Mouse (Mus musculus) heart, postnatal 0 days (tissue): Measurements from ENCODE around the gene Slbp. TPM values are rescaled to one million over a fixed set of nuclear protein-coding genes. Genes with fewer than 3 reads are reported as not detected.

Experiments used
- ATAC-seq: fragments of 200-750 bp; cut with Nextera tagmentation; 2 replicates; pipeline ENCODE4 v1.8.0; 2017; ENCODE audit warnings: low read depth, moderate number of reproducible peaks, moderate library complexity; ENCODE audit not compliant: insufficient read depth
- DNase-seq: peaks from one replicate; pipeline ENCODE4 v3.0.0-alpha.2; 2016; ENCODE audit warnings: low spot score
- H3K27ac ChIP-seq: fragments of 300-500 bp; sonication (generic); 2 replicates; pipeline ENCODE4 v1.5.1; 2014; ENCODE audit warnings: low read depth, mild to moderate bottlenecking
- H3K27me3 ChIP-seq: fragments of 300-500 bp; sonication (generic); 2 replicates; pipeline ENCODE4 v1.6.1; 2014; ENCODE audit warnings: low read length, mixed read lengths; ENCODE audit not compliant: control insufficient read depth, insufficient read depth
- H3K36me3 ChIP-seq: fragments of 300-500 bp; sonication (generic); replicated peaks from 2 replicates; pipeline ENCODE4 v1.6.1; 2014; ENCODE audit warnings: low read length, mixed read lengths; ENCODE audit not compliant: control insufficient read depth, insufficient read depth
- H3K4me1 ChIP-seq: fragments of 300-500 bp; sonication (generic); 2 replicates; pipeline ENCODE4 v1.6.1; 2014; ENCODE audit warnings: antibody characterized with exemption; ENCODE audit not compliant: control insufficient read depth, insufficient read depth
- H3K4me2 ChIP-seq: fragments of 300-500 bp; sonication (generic); 2 replicates; pipeline ENCODE4 v1.6.1; 2014; ENCODE audit warnings: low read depth, mild to moderate bottlenecking, low read length, moderate library complexity
- H3K4me3 ChIP-seq: fragments of 300-500 bp; sonication (generic); 2 replicates; pipeline ENCODE4 v1.5.1; 2014; ENCODE audit warnings: low read depth, low read length
- H3K9ac ChIP-seq: fragments of 300-500 bp; sonication (generic); replicated peaks from 2 replicates; pipeline ENCODE4 v1.6.1; 2014; ENCODE audit warnings: low read depth, low read length, mixed read lengths
- H3K9me3 ChIP-seq: fragments of 300-500 bp; sonication (generic); replicated peaks from 2 replicates; pipeline ENCODE4 v1.6.1; 2016; ENCODE audit warnings: low read length; ENCODE audit not compliant: control insufficient read depth
- CTCF ChIP-seq: IDR thresholded peaks from 2 replicates; pipeline ENCODE4 v1.5.1; 2016; ENCODE audit warnings: antibody characterized with exemption, control low read depth, low read depth
- EP300 ChIP-seq: IDR thresholded peaks from 2 replicates; pipeline ENCODE4 v1.6.1; 2016; ENCODE audit warnings: antibody characterized with exemption, low read depth
- WGBS: fragments of 180-500 bp; shearing (Covaris S2); extraction: QIAGEN DNeasy Blood & Tissue Kit; methylation state at CpG from one replicate; pipeline ENCODE4 v1.1.7; 2014; 5-methylcytosine and 5-hydroxymethylcytosine counted together
- polyA plus RNA-seq: library from polyadenylated mRNA; unstranded; fragments of >200 nt; fragmentation: Nextera tagmentation; extraction: Ambion mirVana; gene quantifications from 2 replicates; pipeline ENCODE4 v1.2.1, GENCODE M21; 2015
- total RNA-seq: library from RNA; depleted of rRNA; stranded (reverse); fragments of >200 nt; gene quantifications from 2 replicates; pipeline ENCODE4 v1.2.3, GENCODE M21; 2014; ENCODE audit warnings: low replicate concordance; rRNA removed

Slbp gene
- total RNA-seq (27.4 and 90.6 TPM in 2 replicates), polyA plus RNA-seq (65.4 and 65.8 TPM in 2 replicates)

DNA sequence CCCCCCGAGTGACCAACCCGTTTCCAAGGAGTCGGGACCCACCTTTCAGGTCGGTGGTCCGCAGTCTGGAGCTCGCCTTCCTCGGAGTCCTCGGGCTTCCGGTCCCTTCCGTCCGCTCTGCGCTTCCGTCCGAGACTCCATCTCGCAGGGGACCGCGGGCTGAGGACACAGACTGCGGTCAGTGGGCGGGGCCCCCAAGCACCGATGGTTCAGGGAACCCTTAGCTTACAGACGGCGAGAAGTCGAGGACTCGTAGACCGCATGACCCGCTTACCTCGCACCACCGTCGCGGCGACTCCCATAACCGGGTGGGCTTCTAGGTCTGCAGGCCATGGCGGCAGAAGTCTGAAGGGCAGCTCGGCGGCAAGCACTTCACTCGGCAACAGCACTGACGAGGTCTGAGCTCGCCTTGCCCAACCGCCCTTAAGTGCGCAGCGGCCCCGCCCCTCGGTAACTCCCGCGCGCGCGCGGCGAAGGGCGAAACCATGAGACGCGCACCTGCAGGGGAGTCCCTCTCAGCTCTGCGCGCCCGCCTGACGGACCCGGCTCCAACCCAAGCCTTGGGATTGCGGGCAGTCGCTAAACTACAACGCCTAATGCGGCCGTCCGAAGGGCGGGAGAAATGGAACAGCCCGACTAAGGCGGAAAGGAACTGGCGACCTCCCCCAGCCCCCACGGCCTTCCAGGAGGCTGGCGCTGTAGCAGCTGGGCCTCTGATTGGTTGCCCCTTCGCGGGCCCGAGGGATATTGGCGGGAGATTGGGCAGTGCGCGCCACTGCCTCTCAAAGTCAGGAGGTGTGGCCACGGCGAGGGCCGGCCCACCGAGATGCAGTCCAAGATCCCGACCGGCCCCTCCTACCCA, at the start of gene Slbp:
TSS of gene Slbp (minus strand) at position 654 of the 862 bp plus-strand sequence.
- Histone ChIP-seq H3K27me3 (no peaks in the 10 kb centered on the region), H3K4me2 (peak within 1 kb of the TSS; percentile 68), H3K9me3 (no peaks in the 10 kb centered on the region), H3K9ac (peak within 1 kb of the TSS; percentile 54), H3K4me3 (peak within 1 kb of the TSS; percentile 66), H3K36me3 (peaks cover 46% of the 10 kb centered on the region), H3K4me1 (peaks cover 26% of the 10 kb centered on the region), H3K27ac (peak within 1 kb of the TSS; percentile 96)
- WGBS, result 0% methylated on average over 82 of the region's 82 CpGs
- ATAC-seq (peak; percentile 95), DNase-seq (peak; percentile 98)
- no peak for TF ChIP-seq CTCF
- TF ChIP-seq EP300, result peak; percentile 85; the same call in 1 of the 2 replicates

DNA sequence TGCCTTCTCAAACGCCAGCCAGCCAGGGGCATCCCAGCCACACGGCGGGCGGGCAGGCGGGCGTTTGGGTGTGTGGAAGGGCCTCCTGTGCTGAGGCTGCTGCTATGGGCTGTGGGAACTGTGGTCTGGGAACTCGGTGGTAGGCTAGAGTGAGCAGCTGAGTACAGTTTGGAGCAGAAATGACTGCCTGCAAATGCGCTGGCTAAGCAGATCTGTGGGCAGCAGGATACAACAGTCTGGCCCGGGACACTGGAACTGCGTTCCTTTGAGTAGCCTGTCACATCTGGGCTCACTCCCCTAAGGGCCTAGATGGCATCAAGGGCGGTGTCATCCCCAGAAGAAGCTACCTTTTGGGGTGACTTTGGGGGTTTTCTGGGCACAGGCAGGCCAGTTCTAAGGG, 49.5 kb upstream of the Slbp start:
- no peak overlapping the region for H3K27ac ChIP-seq
- H3K4me3 ChIP-seq, result no peak overlapping the region
- H3K27me3 ChIP-seq, result peaks cover 29% of the 10 kb centered on the region; the same call in 1 of the 2 replicates
- 77% methylated on average over 11 of the region's 11 CpGs for whole genome bisulfite sequencing
- no peak overlapping the region for H3K9ac ChIP-seq
- peaks cover 16% of the 10 kb centered on the region; the same call in 1 of the 2 replicates for H3K4me1 ChIP-seq
- no peaks in the 10 kb centered on the region for H3K36me3 ChIP-seq
- no peak for DNase-seq
- no peak for ATAC-seq
- no peak overlapping the region for H3K4me2 ChIP-seq
- no peaks in the 10 kb centered on the region for H3K9me3 ChIP-seq
- TF ChIP-seq CTCF, result no peak
- no peak for TF ChIP-seq EP300

DNA sequence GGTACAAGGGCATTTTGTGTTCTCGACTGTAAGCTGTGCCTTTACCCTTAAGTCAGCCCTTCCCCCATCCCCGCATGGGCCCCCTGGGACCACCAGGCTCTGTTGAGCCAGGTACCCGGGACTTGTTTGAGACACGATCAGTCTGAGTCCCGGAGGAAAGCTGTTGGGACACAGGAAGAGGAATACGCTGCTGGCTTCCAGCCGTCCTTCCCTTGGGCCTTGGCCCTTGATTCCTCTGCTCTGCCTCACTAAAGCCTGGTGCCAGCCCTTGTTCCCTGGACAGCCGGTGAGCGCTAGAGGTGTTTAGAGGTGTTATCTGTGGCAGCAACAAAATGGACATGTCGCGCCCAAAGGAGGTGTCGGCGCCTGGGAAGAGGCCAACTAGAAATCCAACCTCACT, 47.6 kb upstream of the Slbp start:
- WGBS, result 25% methylated on average over 13 of the region's 13 CpGs
- H3K4me1 ChIP-seq, result peaks cover 13% of the 10 kb centered on the region

DNA sequence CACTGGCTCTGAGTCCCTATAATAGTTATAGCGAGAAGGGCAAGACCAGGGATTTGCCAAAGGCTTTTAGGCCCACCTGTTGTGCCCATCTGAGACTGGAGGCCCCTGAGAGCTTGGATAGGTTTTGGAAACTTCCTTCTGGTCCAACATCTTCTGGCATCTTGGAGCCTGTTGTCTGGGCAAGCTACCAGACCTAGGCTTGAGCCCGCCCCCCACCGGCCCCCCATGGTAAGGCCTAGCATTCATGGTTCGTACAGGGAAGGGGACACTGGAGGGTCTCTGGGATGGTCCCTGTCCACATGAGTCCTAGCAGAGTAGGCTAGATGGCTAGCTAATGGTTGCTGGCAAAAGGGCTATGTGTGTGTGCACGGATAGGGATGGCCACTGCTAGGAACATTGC, 46.3 kb upstream of the Slbp start:
- H3K4me2 ChIP-seq, result no peak overlapping the region
- no peak overlapping the region for H3K9ac ChIP-seq
- peaks cover 44% of the 10 kb centered on the region; the same call in 1 of the 2 replicates for H3K27me3 ChIP-seq
- ATAC-seq (no peak), DNase-seq (no peak)
- H3K9me3 ChIP-seq, result no peaks in the 10 kb centered on the region
- TF ChIP-seq EP300 (no peak), CTCF (no peak)
- 88% methylated on average over 5 of the region's 5 CpGs for WGBS
- H3K4me1 ChIP-seq, result peaks cover 13% of the 10 kb centered on the region
- no peaks in the 10 kb centered on the region for H3K36me3 ChIP-seq
- no peak overlapping the region for H3K4me3 ChIP-seq
- no peak overlapping the region for H3K27ac ChIP-seq

More for the DNA sequence above, 47.6 kb upstream of the Slbp start:
- DNase-seq (no peak), ATAC-seq (no peak)
- Histone ChIP-seq H3K27ac (no peak overlapping the region), H3K9ac (no peak overlapping the region), H3K9me3 (no peaks in the 10 kb centered on the region), H3K4me2 (no peak overlapping the region; the same call in 1 of the 2 replicates), H3K36me3 (no peaks in the 10 kb centered on the region), H3K4me3 (no peak overlapping the region), H3K27me3 (peaks cover 44% of the 10 kb centered on the region; the same call in 1 of the 2 replicates)
- TF ChIP-seq CTCF, result no peak
- TF ChIP-seq EP300, result no peak

DNA sequence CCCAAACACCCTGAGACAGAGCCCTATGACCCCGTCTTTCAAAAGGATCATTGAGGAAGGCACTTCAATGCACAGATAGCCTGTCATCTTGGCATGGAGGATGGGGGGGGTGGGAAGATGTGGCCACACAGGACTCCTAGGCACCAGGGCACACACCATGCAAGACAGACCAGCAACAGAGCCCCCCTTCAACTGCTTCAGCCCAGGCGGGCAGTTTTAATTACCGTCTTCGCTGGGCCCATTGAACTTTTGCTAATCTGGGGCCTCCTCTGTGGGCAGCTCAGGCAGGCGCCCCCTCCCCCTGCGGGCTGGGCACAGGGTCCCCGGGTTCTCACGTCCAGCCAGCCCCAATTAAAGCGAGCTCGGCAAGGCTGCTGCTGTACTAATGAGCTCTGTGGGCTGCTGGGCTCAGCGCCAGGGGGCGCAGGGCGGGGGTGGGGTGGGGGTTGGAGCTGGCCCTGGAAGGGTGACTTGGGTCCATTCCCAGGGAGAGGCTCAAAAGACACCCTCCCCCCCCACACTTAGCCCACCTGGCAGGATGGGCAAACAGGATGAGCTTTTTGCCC, 45.7 kb upstream of the Slbp start:
- DNase-seq (no peak), ATAC-seq (no peak)
- H3K4me1 ChIP-seq, result peaks cover 13% of the 10 kb centered on the region
- no peaks in the 10 kb centered on the region for H3K36me3 ChIP-seq
- H3K9ac ChIP-seq, result no peak overlapping the region
- H3K27me3 ChIP-seq, result peaks cover 44% of the 10 kb centered on the region; the same call in 1 of the 2 replicates
- no peak overlapping the region for H3K4me3 ChIP-seq
- 45% methylated on average over 12 of the region's 13 CpGs for WGBS
- no peaks in the 10 kb centered on the region for H3K9me3 ChIP-seq
- no peak for TF ChIP-seq CTCF
- no peak for TF ChIP-seq EP300
- no peak overlapping the region for H3K27ac ChIP-seq
- H3K4me2 ChIP-seq, result no peak overlapping the region
